In genomic region chr10:119131977-119132376, GRCm38 (mm10) we compare ENCODE assay signal across 7 mouse cellular contexts.
DNase-seq lines count a peak whose midpoint lies in the region; ATAC-seq and TF ChIP-seq lines count a peak whose summit lies in the region.

No protein-coding gene starts in this region.

- H3K9me3 ChIP-seq in liver, embryonic 11.5 days (ENCODE audit: control insufficient read depth, low read length) = no peaks in the 10 kb centered on the region
- no peaks in the 10 kb centered on the region for H3K9me3 ChIP-seq in liver, postnatal 0 days (ENCODE audit: low read length)
- no peaks in the 10 kb centered on the region for H3K9me3 ChIP-seq in hindbrain, postnatal 0 days (ENCODE audit: low read length)
- H3K9me3 ChIP-seq in neural tube, embryonic 15.5 days (replicated peaks) = no peaks in the 10 kb centered on the region

- H3K9ac ChIP-seq in liver, embryonic 11.5 days (ENCODE audit: low read depth, low read length) = no peak overlapping the region
- no peak overlapping the region for H3K9ac ChIP-seq in liver, postnatal 0 days (replicated peaks)
- H3K9ac ChIP-seq in hindbrain, postnatal 0 days (replicated peaks; ENCODE audit: low read length) = no peak overlapping the region
- no peak overlapping the region for H3K9ac ChIP-seq in neural tube, embryonic 15.5 days (replicated peaks)

- no peak for TF ChIP-seq CTCF in liver, postnatal 0 days (IDR thresholded peaks at IDR 0.05; ENCODE audit: low read depth)
- TF ChIP-seq CTCF in hindbrain, postnatal 0 days (IDR thresholded peaks at IDR 0.05; ENCODE audit: low read depth) = no peak

- no peaks in the 10 kb centered on the region for H3K27me3 ChIP-seq in liver, embryonic 11.5 days (replicated peaks; ENCODE audit: control insufficient read depth, insufficient read depth, low read length)
- no peaks in the 10 kb centered on the region for H3K27me3 ChIP-seq in liver, postnatal 0 days (ENCODE audit: insufficient read depth, low read length)
- H3K27me3 ChIP-seq in hindbrain, postnatal 0 days (ENCODE audit: insufficient read depth, low read length) = no peaks in the 10 kb centered on the region
- no peaks in the 10 kb centered on the region for H3K27me3 ChIP-seq in neural tube, embryonic 15.5 days (replicated peaks)

- H3K36me3 ChIP-seq in liver, embryonic 11.5 days (ENCODE audit: control insufficient read depth, insufficient read depth, low read length) = no peaks in the 10 kb centered on the region
- no peaks in the 10 kb centered on the region for H3K36me3 ChIP-seq in liver, postnatal 0 days (replicated peaks; ENCODE audit: insufficient read depth, low read length)
- H3K36me3 ChIP-seq in hindbrain, postnatal 0 days (ENCODE audit: insufficient read depth, low read length) = no peaks in the 10 kb centered on the region
- H3K36me3 ChIP-seq in neural tube, embryonic 15.5 days = no peaks in the 10 kb centered on the region

- peaks cover 12% of the 10 kb centered on the region for H3K4me1 ChIP-seq in liver, embryonic 11.5 days (replicated peaks; ENCODE audit: control insufficient read depth, insufficient read depth, low read length)
- H3K4me1 ChIP-seq in liver, postnatal 0 days (ENCODE audit: insufficient read depth) = no peaks in the 10 kb centered on the region
- no peaks in the 10 kb centered on the region for H3K4me1 ChIP-seq in hindbrain, postnatal 0 days (ENCODE audit: insufficient read depth, low read length)
- H3K4me1 ChIP-seq in neural tube, embryonic 15.5 days = peaks cover 6% of the 10 kb centered on the region

- no peak for ATAC-seq in liver, embryonic 11.5 days (replicated peaks; ENCODE audit: low FRiP score)
- ATAC-seq in liver, postnatal 0 days = no peak
- ATAC-seq in hindbrain, postnatal 0 days = peak; percentile 88
- no peak for ATAC-seq in neural tube, embryonic 15.5 days (ENCODE audit: low FRiP score)
- no peak for ATAC-seq in inflammation-experienced regulatory T-cells, adult 6 months

- no peak overlapping the region for H3K4me3 ChIP-seq in liver, embryonic 11.5 days (ENCODE audit: low read depth, low read length)
- H3K4me3 ChIP-seq in liver, postnatal 0 days (ENCODE audit: low read depth, low read length) = no peak overlapping the region
- H3K4me3 ChIP-seq in hindbrain, postnatal 0 days (ENCODE audit: low read length) = no peak overlapping the region
- H3K4me3 ChIP-seq in neural tube, embryonic 15.5 days (replicated peaks) = no peak overlapping the region

- no peak overlapping the region for H3K27ac ChIP-seq in liver, embryonic 11.5 days (ENCODE audit: low read depth, low read length)
- no peak overlapping the region for H3K27ac ChIP-seq in liver, postnatal 0 days (ENCODE audit: low read depth)
- peak overlapping the region; percentile 32; the same call in 1 of the 2 replicates for H3K27ac ChIP-seq in hindbrain, postnatal 0 days
- H3K27ac ChIP-seq in neural tube, embryonic 15.5 days (replicated peaks) = no peak overlapping the region

- WGBS in liver, embryonic 11.5 days = 41% methylated on average over 16 of the region's 16 CpGs
- 62% methylated on average over 16 of the region's 16 CpGs for WGBS in liver, postnatal 0 days (ENCODE audit: insufficient replicate concordance)
- 36% methylated on average over 16 of the region's 16 CpGs for WGBS in hindbrain, postnatal 0 days
- WGBS in neural tube, embryonic 15.5 days = 40% methylated on average over 16 of the region's 16 CpGs

- no peak for TF ChIP-seq EP300 in liver, postnatal 0 days (IDR thresholded peaks at IDR 0.05; ENCODE audit: low read depth)

- 0 out of 2 replicates have a peak overlapping the region, but pooled peaks have one; percentile 5 for H3K4me2 ChIP-seq in liver, embryonic 11.5 days
- no peak overlapping the region for H3K4me2 ChIP-seq in liver, postnatal 0 days (ENCODE audit: low read depth, low read length)
- H3K4me2 ChIP-seq in hindbrain, postnatal 0 days (ENCODE audit: low read depth, low read length) = peak overlapping the region; percentile 41
- H3K4me2 ChIP-seq in neural tube, embryonic 15.5 days = peak overlapping the region; percentile 35

- DNase-seq in liver, embryonic 11.5 days (ENCODE audit: low spot score) = no peak
- no peak for DNase-seq in liver, postnatal 0 days
- DNase-seq in embryo, embryonic 11 days = peak; percentile 81
- peak; percentile 83 for DNase-seq in hindbrain, postnatal 0 days (ENCODE audit: low spot score)
- DNase-seq in adrenal gland, postnatal 4 days (ENCODE audit: low spot score in 2 of 2) = no peak

Comparison
In these comparisons a context has a peak if more than half of its experiments do, and no peak if none do; other contexts are left out.
1. DNase-seq: peak in embryo, embryonic 11 days (single experiment) and hindbrain, postnatal 0 days (single experiment); none in liver, embryonic 11.5 days (single experiment), liver, postnatal 0 days (single experiment) and adrenal gland, postnatal 4 days (0 of 2).